Mouse (Mus musculus) liver, postnatal 0 days (tissue): ENCODE results near the gene Lamc2.

Experiments
- CTCF ChIP-seq: sonication (generic); IDR thresholded peaks from 2 replicates; pipeline ENCODE4 v1.5.1; 2016; ENCODE audit warnings: antibody characterized with exemption, low read depth
- EP300 ChIP-seq: IDR thresholded peaks from 2 replicates; pipeline ENCODE4 v1.6.1; 2016; ENCODE audit warnings: antibody characterized with exemption, low read depth, mild to moderate bottlenecking

DNA sequence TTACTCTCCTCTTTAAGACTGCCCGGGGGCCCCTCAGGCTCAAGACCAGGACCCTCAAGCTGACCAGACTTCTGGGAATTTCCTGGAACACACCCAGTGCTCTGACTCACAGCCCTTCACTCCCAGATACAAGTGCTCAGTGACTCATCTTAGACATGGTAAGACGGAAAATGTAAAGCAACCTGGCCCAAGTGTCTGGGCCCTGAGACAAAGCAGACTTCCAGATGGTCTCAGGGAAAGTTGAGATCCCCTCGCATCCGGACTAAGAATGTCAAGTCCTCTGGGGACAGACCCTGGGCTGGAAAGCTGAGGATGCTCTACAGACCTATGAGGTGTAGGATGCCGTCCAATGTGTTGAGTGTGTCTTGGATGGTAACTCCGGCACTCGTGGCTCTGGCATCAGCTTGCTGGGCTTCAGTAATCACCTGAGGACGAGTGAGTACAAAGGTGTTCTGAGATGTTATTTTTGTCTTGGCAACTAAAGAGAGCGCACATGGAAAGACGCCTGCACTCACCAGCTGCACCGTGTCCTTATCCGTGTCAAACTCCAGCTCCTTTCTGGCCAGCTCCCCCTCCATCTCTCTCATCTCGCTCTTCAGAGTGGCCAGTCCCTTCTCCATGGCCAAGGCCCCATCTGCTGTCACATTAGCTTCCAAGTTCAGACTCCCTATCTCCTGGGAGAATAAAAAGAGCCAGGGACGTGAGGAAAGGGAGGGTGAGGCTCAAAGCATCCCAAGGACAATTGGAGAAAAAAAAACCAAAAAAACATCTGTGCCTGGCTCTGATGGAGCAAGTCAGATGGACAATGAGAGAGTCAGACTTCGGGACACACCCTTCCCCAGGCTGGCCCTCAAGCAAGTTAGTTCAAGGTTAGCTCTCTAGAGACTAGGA lies 59.5 kb downstream of the Lamc2 start:
- TF ChIP-seq CTCF (no peak), EP300 (no peak)
